Mouse (Mus musculus): ENCODE measurements at regions not wholly inside any gene's neighbourhood (a gene's known extent, or its start where the extent isn't known, plus 50 kb on each side); places are given as distances from the start of the nearest gene placed in this dataset.

GRCm38 (mm10) chr9:122678001-122678696 lies 69.0 kb upstream of the Topaz1 start:
- no peak overlapping the region for H3K4me3 ChIP-seq (replicated peaks; ENCODE audit: extremely low read depth, low read depth, low read length)
- no peak for DNase-seq
- WGBS: 73% methylated on average over 14 of the region's 14 CpGs
- TF ChIP-seq CTCF (IDR thresholded peaks at IDR 0.05; ENCODE audit: insufficient read depth, low read length): no peak
- no peak for TF ChIP-seq POLR2A (IDR thresholded peaks at IDR 0.05; ENCODE audit: borderline replicate concordance, extremely low read depth, low read depth, low read length)
- no peaks in the 10 kb centered on the region for H3K4me1 ChIP-seq (ENCODE audit: control insufficient read depth, insufficient read depth, low read length)

GRCm38 (mm10) chr9:122687170-122687569 lies 60.0 kb upstream of the Topaz1 start:
- no peak for TF ChIP-seq CTCF (IDR thresholded peaks at IDR 0.05; ENCODE audit: insufficient read depth, low read length)
- no peak for TF ChIP-seq POLR2A (IDR thresholded peaks at IDR 0.05; ENCODE audit: borderline replicate concordance, extremely low read depth, low read depth, low read length)
- DNase-seq: no peak
- Histone ChIP-seq H3K4me1 (ENCODE audit: control insufficient read depth, insufficient read depth, low read length) (no peaks in the 10 kb centered on the region), H3K4me3 (replicated peaks; ENCODE audit: extremely low read depth, low read depth, low read length) (no peak overlapping the region)
- WGBS: 19% methylated on average over 4 of the region's 4 CpGs

- H3K4me3 ChIP-seq (replicated peaks; ENCODE audit: extremely low read depth, low read depth, low read length): no peak overlapping the region
- H3K4me1 ChIP-seq (ENCODE audit: control insufficient read depth, insufficient read depth, low read length): no peaks in the 10 kb centered on the region
- WGBS: 68% methylated on average over 6 of the region's 6 CpGs
- TF ChIP-seq CTCF (IDR thresholded peaks at IDR 0.05; ENCODE audit: insufficient read depth, low read length) (no peak), POLR2A (IDR thresholded peaks at IDR 0.05; ENCODE audit: borderline replicate concordance, extremely low read depth, low read depth, low read length) (no peak)
- DNase-seq: no peak
Measured at GRCm38 (mm10) chr9:122691879-122692278, 55.3 kb upstream of the Topaz1 start.

- DNase-seq: no peak
- no peak for TF ChIP-seq CTCF (IDR thresholded peaks at IDR 0.05; ENCODE audit: insufficient read depth, low read length)
- TF ChIP-seq POLR2A (IDR thresholded peaks at IDR 0.05; ENCODE audit: borderline replicate concordance, extremely low read depth, low read depth, low read length): no peak
- no peaks in the 10 kb centered on the region for H3K4me1 ChIP-seq (ENCODE audit: control insufficient read depth, insufficient read depth, low read length)
- WGBS: 32% methylated on average over 1 of the region's 1 CpGs
- no peak overlapping the region for H3K4me3 ChIP-seq (replicated peaks; ENCODE audit: extremely low read depth, low read depth, low read length)
Measured at GRCm38 (mm10) chr9:122695724-122696123, 51.4 kb upstream of the Topaz1 start.
